Mouse (Mus musculus) heart, postnatal 10 days (tissue): ENCODE results near the gene Plekhg2. TPM values are rescaled to one million over a fixed set of nuclear protein-coding genes. Genes with fewer than 3 reads are reported as not detected.
A peak's percentile ranks its signal among the peaks of the same experiment; 100 is the strongest.

Source experiments
- DNase-seq, 2 experiments: peaks; one replicate each; pipeline ENCODE4 v3.0.0; 2021
- intact Hi-C: fragments of 180-260 bp; cut with DNase I; formaldehyde crosslinking; loops from one replicate; pipeline ENCODE4 v1.15.1; 2025
- total RNA-seq, 2 experiments: library from RNA; stranded (reverse); gene quantifications; 2 replicates each; pipeline ENCODE4 v1.2.3; 2021

Plekhg2 gene
- total RNA-seq, 2 experiments from 2014 or later, result 36.0 to 42.3 TPM

GRCm38 (mm10) chr7:28341381-28341780 lies 31.0 kb downstream of the Plekhg2 start:
- intact Hi-C loops, result no loop called here
- DNase-seq, result no peak

- intact Hi-C loops, result no loop called here
- peak; percentile 69 to 77 for DNase-seq
Observed at GRCm38 (mm10) chr7:28339213-28339917, 33.0 kb downstream of the Plekhg2 start.

- intact Hi-C loops, result no loop called here
Observed at GRCm38 (mm10) chr7:28338108-28338998, 34.0 kb downstream of the Plekhg2 start, which contains the start of gene Supt5. TSS of gene Supt5 (minus strand) at chr7:28338746.

GRCm38 (mm10) chr7:28335471-28335870 lies 36.9 kb downstream of the Plekhg2 start:
- intact Hi-C loops, result no loop called here
- DNase-seq, result no peak

More at GRCm38 (mm10) chr7:28338108-28338998, 34.0 kb downstream of the Plekhg2 start, which contains the start of gene Supt5:
- peak; percentile 98 to 99 for DNase-seq

GRCm38 (mm10) chr7:28334534-28334933 lies 37.9 kb downstream of the Plekhg2 start:
- intact Hi-C loops, result no loop called here
- no peak for DNase-seq

GRCm38 (mm10) chr7:28328260-28328659 lies 44.1 kb downstream of the Plekhg2 start:
- intact Hi-C loops, result no loop called here
- DNase-seq, result no peak

GRCm38 (mm10) chr7:28326457-28326856 lies 45.9 kb downstream of the Plekhg2 start:
- intact Hi-C loops, result no loop called here
- DNase-seq, result no peak

GRCm38 (mm10) chr7:28325293-28325692 lies 47.1 kb downstream of the Plekhg2 start:
- intact Hi-C loops, result no loop called here
- DNase-seq, result no peak

GRCm38 (mm10) chr7:28321974-28322720 lies 50.3 kb downstream of the Plekhg2 start:
- intact Hi-C loops, result no loop called here
- DNase-seq, result no peak

- DNase-seq, result no peak
- intact Hi-C loops, result no loop called here
Observed at GRCm38 (mm10) chr7:28318714-28319113, 53.7 kb downstream of the Plekhg2 start.

- intact Hi-C loops, result no loop called here
- DNase-seq, result no peak
Observed at GRCm38 (mm10) chr7:28318036-28318435, 54.4 kb downstream of the Plekhg2 start.

GRCm38 (mm10) chr7:28311926-28312543 lies 60.4 kb downstream of the Plekhg2 start, which contains the start of gene Timm50:
TSS of gene Timm50 (minus strand) at chr7:28312072.
- peak; percentile 99 for DNase-seq
- intact Hi-C loops, result loop anchor here (5.0 kb wide), 1 partner anchor 260 kb away; the partner anchor contains the start of gene Psmc4

- DNase-seq, result no peak
- intact Hi-C loops, result loop anchor here (5.0 kb wide), 1 partner anchor 259 kb away; the partner anchor contains the start of gene Psmc4
Observed at GRCm38 (mm10) chr7:28311151-28311925, 61.1 kb downstream of the Plekhg2 start.

GRCm38 (mm10) chr7:28309737-28310136 lies 62.7 kb downstream of the Plekhg2 start:
- DNase-seq, result no peak
- intact Hi-C loops, result loop anchor here (5.0 kb wide), 1 partner anchor 257 kb away; the partner anchor contains the start of gene Psmc4

Other genes with a start within 250 kb of the Plekhg2 start
- gene 9530053A07Rik, start 243.1 kb downstream of the Plekhg2 start, total RNA-seq, result not detected
- 10 to 100 TPM; 46.8 to 50.0 TPM for gene Fbl, start 202.9 kb downstream of the Plekhg2 start, total RNA-seq
- gene Dyrk1b, start 193.1 kb downstream of the Plekhg2 start, total RNA-seq, result 10 to 100 TPM; 32.2 to 35.6 TPM
- gene Eid2, start 104.7 kb downstream of the Plekhg2 start, total RNA-seq, result 10 to 100 TPM; 17.1 to 17.2 TPM
- 10 to 100 TPM; 10.9 to 11.1 TPM for gene Eid2b, start 94.9 kb downstream of the Plekhg2 start, total RNA-seq
- gene Selenov, start 81.4 kb downstream of the Plekhg2 start, total RNA-seq, result not detected
- gene Dll3, start 70.4 kb downstream of the Plekhg2 start, total RNA-seq, result not detected
- 10 to 100 TPM; 54.8 to 58.8 TPM for gene Timm50, start 60.5 kb downstream of the Plekhg2 start, total RNA-seq
- 10 to 100 TPM; 60.7 to 61.1 TPM for gene Supt5, start 33.9 kb downstream of the Plekhg2 start, total RNA-seq
- 100 to 1,000 TPM; 768 to 852 TPM for gene Rps16, start 21.9 kb downstream of the Plekhg2 start, total RNA-seq
- gene Zfp36, start 7.7 kb upstream of the Plekhg2 start, total RNA-seq, result 10 to 100 TPM; 12.7 to 15.8 TPM
- gene Med29, start 20.1 kb upstream of the Plekhg2 start, total RNA-seq, result 10 to 100 TPM; 20.7 to 22.6 TPM
- gene Paf1, start 20.4 kb upstream of the Plekhg2 start, total RNA-seq, result 10 to 100 TPM; 41.7 to 51.2 TPM
- 1 to 10 TPM; 7.6 to 8.7 TPM for gene Gmfg, start 64.8 kb upstream of the Plekhg2 start, total RNA-seq
- 1 to 10 TPM; 2.0 to 2.7 TPM for gene Lrfn1, start 79.4 kb upstream of the Plekhg2 start, total RNA-seq
- gene Ifnl2, start 137.9 kb upstream of the Plekhg2 start, total RNA-seq, result not detected
- not detected for gene Ifnl3, start 150.2 kb upstream of the Plekhg2 start, total RNA-seq
- not detected for gene Sycn, start 168.3 kb upstream of the Plekhg2 start, total RNA-seq
- not detected for gene Nccrp1, start 174.7 kb upstream of the Plekhg2 start, total RNA-seq
- 10 to 100 TPM; 37.7 to 40.4 TPM for gene Samd4b, start 225.5 kb upstream of the Plekhg2 start, total RNA-seq
- 10 to 100 TPM; 11.2 to 15.6 TPM for gene Pak4, start 225.6 kb upstream of the Plekhg2 start, total RNA-seq